Mouse (Mus musculus) liver, embryonic 14.5 days (tissue): ENCODE results near the gene Plppr5. TPM values are rescaled to one million over a fixed set of nuclear protein-coding genes. Genes with fewer than 3 reads are reported as not detected.

Experiments
- ATAC-seq: fragments of 200-750 bp; cut with Nextera tagmentation; 2 replicates; pipeline ENCODE4 v1.8.0; 2017; ENCODE audit warnings: moderate number of reproducible peaks, mild to moderate bottlenecking, moderate library complexity; ENCODE audit not compliant: insufficient read depth
- DNase-seq, 3 experiments: peaks; one replicate each; pipeline ENCODE4 v3.0.0-alpha.2; 2012 to 2013; ENCODE audit warnings: low read depth in 3 of 3, low spot score in 3 of 3
- H3K27ac ChIP-seq: fragments of 300-500 bp; sonication (generic); 2 replicates; pipeline ENCODE4 v1.5.1; 2014; ENCODE audit warnings: moderate library complexity, mild to moderate bottlenecking, control low read depth, inconsistent platforms
- H3K27me3 ChIP-seq: fragments of 300-500 bp; sonication (generic); 2 replicates; pipeline ENCODE4 v1.6.1; 2014; ENCODE audit warnings: mild to moderate bottlenecking, low read length, moderate library complexity; ENCODE audit not compliant: control insufficient read depth, insufficient read depth
- H3K36me3 ChIP-seq: fragments of 300-500 bp; sonication (generic); replicated peaks from 2 replicates; pipeline ENCODE4 v1.6.1; 2014; ENCODE audit warnings: low read depth; ENCODE audit not compliant: control insufficient read depth, insufficient read depth
- H3K4me1 ChIP-seq, 2 experiments: fragments of 200-500 bp in 1 of 2; fragments of 300-500 bp in 1 of 2; sonication (generic) in 1 of 2; replicated peaks; 2 replicates each; pipeline ENCODE4 v1.6.1; 2012 to 2014; ENCODE audit warnings: antibody characterized with exemption in 1 of 2, inconsistent platforms in 1 of 2, low read length in 1 of 2; ENCODE audit not compliant: control insufficient read depth in 2 of 2, insufficient read depth in 2 of 2
- H3K4me2 ChIP-seq: fragments of 300-500 bp; sonication (generic); 2 replicates; pipeline ENCODE4 v1.6.1; 2014; ENCODE audit warnings: low read depth, mild to moderate bottlenecking, control low read depth, moderate library complexity
- H3K4me3 ChIP-seq, 2 experiments: fragments of 200-500 bp in 1 of 2; fragments of 300-500 bp in 1 of 2; sonication (generic) in 1 of 2; 2 replicates each; pipeline ENCODE4 v1.5.1; 2012 to 2014; ENCODE audit warnings: low read depth in 2 of 2, low read length in 2 of 2, mild to moderate bottlenecking in 2 of 2, control low read depth in 1 of 2, inconsistent platforms in 1 of 2, moderate library complexity in 1 of 2; ENCODE audit not compliant: insufficient read depth in 1 of 2
- H3K9ac ChIP-seq: fragments of 300-500 bp; sonication (generic); replicated peaks from 2 replicates; pipeline ENCODE4 v1.6.1; 2014; ENCODE audit warnings: mild to moderate bottlenecking, control low read depth, moderate library complexity
- H3K9me3 ChIP-seq: fragments of 300-500 bp; sonication (generic); 2 replicates; pipeline ENCODE4 v1.6.1; 2016; ENCODE audit warnings: low read length, mixed read lengths; ENCODE audit not compliant: control insufficient read depth
- CTCF ChIP-seq: IDR thresholded peaks from 2 replicates; pipeline ENCODE4 v1.5.1; 2016; ENCODE audit warnings: antibody characterized with exemption, low read depth, control low read depth
- EP300 ChIP-seq: IDR thresholded peaks from 2 replicates; pipeline ENCODE4 v1.6.1; 2016; ENCODE audit warnings: antibody characterized with exemption, low read depth
- WGBS: fragments of 180-500 bp; shearing (Covaris S2); extraction: QIAGEN DNeasy Blood & Tissue Kit; methylation state at CpG from one replicate; pipeline ENCODE4 v1.1.7; 2014; ENCODE audit not compliant: insufficient replicate concordance; 5-methylcytosine and 5-hydroxymethylcytosine counted together
- polyA plus RNA-seq, 2 experiments: library from polyadenylated mRNA; depleted of rRNA in 1 of 2; stranded (reverse) in 1 of 2; unstranded in 1 of 2; fragments of >200 nt; fragmentation: Nextera tagmentation in 1 of 2; extraction: Ambion mirVana in 1 of 2; gene quantifications; 2 replicates each; pipeline versions ENCODE4 v1.2.1 to v1.2.3; 2012 to 2014

Plppr5 gene
- polyA plus RNA-seq, 2 experiments: 0.02 to 0.03 TPM

DNA sequence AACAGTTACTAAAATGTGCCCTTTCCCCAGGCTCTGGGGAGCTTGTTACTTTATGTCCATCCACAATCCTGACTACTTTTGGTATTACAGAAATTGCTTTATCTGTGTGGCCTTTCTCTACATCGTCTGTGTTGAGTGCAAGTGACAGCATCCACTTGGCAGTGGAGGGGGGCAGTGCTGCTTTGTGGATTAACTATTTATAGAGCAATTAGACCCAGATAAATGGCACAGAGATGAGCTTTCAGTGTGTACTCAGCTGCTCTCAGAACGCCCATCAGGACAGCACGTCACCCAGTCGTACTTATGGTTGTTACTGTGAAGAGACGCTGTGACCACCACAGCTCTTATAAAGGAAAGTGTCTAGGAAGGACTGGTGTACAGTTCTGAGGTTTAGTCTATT, 36.8 kb downstream of the Plppr5 start:
- no peaks in the 10 kb centered on the region for H3K9me3 ChIP-seq

DNA sequence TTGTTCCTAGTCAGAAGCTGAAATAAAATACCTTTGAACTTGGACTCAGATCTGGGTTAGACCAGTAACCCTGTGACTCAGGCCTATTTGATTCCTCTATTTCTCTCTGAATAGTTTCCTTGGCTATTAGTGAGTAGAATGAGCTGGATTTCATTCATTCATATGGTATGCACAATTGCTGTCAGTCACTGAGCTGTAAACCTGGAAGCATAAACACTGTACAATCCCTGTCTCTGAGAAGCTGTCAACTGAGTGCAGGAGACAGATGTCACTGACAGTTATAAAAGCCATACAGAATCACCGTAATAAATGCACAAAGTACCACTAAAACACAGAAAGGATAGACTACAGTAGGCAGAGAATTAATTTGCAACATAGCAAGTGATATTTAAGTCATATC, 40.2 kb downstream of the Plppr5 start:
- ATAC-seq (no peak), DNase-seq (no peak)
- Histone ChIP-seq H3K4me2 (no peak overlapping the region), H3K36me3 (no peaks in the 10 kb centered on the region), H3K4me3 (no peak overlapping the region), H3K27ac (no peak overlapping the region), H3K9ac (no peak overlapping the region), H3K4me1 (no peaks in the 10 kb centered on the region), H3K9me3 (no peaks in the 10 kb centered on the region), H3K27me3 (no peaks in the 10 kb centered on the region)
- TF ChIP-seq CTCF (no peak), EP300 (no peak)
- 60% methylated on average over 1 of the region's 1 CpGs for WGBS

More for the DNA sequence above, 36.8 kb downstream of the Plppr5 start:
- DNase-seq (no peak), ATAC-seq (no peak)
- Histone ChIP-seq H3K27ac (no peak overlapping the region), H3K9ac (no peak overlapping the region), H3K4me3 (no peak overlapping the region), H3K27me3 (no peaks in the 10 kb centered on the region), H3K4me1 (no peaks in the 10 kb centered on the region), H3K4me2 (no peak overlapping the region), H3K36me3 (no peaks in the 10 kb centered on the region)
- 66% methylated on average over 5 of the region's 5 CpGs for WGBS
- TF ChIP-seq CTCF: no peak
- TF ChIP-seq EP300: no peak

DNA sequence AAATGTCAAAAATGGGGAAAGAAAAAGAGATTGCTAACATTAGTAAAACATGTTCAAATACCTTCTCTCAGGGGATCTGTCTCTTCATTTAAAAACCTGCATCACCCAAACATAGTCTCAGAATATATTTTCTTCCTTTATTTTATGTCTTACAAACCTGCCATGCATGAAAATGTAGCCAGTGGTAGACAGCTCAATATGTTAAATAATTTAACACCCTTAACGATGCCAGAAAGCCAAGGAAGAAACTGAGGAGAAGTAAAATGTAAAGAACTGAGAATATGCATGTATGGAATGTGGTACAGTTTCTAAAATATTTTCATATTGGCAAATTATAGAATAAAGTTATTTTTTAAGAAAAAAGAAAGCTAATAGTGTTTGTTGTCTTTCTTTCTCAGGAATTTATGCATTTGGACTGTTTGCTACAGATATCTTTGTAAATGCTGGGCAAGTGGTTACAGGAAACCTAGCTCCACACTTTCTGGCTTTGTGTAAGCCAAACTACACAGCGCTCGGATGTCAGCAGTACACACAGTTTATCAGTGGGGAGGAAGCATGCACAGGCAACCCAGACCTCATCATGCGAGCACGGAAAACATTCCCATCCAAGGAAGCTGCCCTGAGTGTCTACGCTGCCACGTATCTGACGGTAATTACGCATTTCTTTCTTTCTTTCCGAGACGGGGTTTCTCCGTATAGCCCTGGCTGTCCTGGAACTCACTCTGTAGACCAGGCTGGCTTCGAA, 50.8 kb downstream of the Plppr5 start:
- WGBS: 81% methylated on average over 13 of the region's 13 CpGs
- Histone ChIP-seq H3K9me3 (no peaks in the 10 kb centered on the region), H3K4me1 (no peaks in the 10 kb centered on the region), H3K9ac (no peak overlapping the region), H3K4me2 (no peak overlapping the region), H3K27ac (no peak overlapping the region), H3K4me3 (no peak overlapping the region), H3K36me3 (no peaks in the 10 kb centered on the region), H3K27me3 (no peaks in the 10 kb centered on the region)
- ATAC-seq: no peak
- DNase-seq: no peak
- TF ChIP-seq EP300: no peak
- no peak for TF ChIP-seq CTCF

DNA sequence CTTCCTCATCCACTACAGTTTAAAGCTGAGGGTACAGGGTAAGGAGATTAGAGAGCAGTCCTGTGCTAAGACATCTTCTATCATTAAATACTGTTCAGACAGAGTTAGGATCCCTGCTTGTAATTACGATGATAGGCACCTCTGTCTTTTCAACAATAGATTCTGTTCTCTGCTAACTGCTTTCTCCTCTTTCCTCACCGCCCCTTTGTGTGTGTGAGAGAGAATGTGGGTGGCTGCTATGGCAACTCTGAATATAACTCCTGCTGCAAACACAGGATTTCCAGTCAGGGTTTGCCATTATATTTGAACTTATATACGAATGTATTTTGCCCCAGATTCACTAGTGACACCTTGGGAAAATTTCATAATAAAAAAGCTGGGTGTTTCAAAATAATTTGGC, 54.2 kb downstream of the Plppr5 start:
- H3K4me1 ChIP-seq: no peaks in the 10 kb centered on the region
- no peak for TF ChIP-seq EP300
- no peak for TF ChIP-seq CTCF
- ATAC-seq (no peak), DNase-seq (no peak)
- no peak overlapping the region for H3K27ac ChIP-seq
- H3K27me3 ChIP-seq: no peaks in the 10 kb centered on the region
- no peak overlapping the region for H3K9ac ChIP-seq
- H3K4me2 ChIP-seq: no peak overlapping the region
- 61% methylated on average over 3 of the region's 3 CpGs for WGBS
- H3K9me3 ChIP-seq: no peaks in the 10 kb centered on the region
- no peak overlapping the region for H3K4me3 ChIP-seq
- no peaks in the 10 kb centered on the region for H3K36me3 ChIP-seq

DNA sequence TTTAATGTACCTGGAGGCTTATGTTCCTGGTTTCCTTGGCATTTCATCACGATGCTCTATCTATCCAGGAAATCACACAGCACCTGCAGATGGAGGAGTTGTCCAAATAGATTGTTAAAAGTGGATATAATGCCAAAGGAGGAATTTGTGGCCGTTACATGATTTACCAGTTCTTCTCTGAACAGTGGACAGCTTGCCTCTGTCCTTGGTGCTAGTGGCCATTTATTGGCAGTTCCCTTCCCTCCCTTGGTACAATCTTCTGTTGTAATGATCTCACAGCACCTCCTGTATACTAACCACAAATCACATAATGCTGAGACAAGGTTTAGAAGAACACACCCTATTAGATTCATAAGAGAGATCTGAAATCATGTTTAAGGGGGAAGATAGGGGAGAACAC, 55.7 kb downstream of the Plppr5 start:
- no peak for ATAC-seq
- TF ChIP-seq EP300 (no peak), CTCF (no peak)
- no peaks in the 10 kb centered on the region for H3K36me3 ChIP-seq
- 45% methylated on average over 2 of the region's 2 CpGs for WGBS
- H3K4me1 ChIP-seq: no peaks in the 10 kb centered on the region
- H3K9me3 ChIP-seq: no peaks in the 10 kb centered on the region
- DNase-seq: no peak
- H3K9ac ChIP-seq: no peak overlapping the region
- no peak overlapping the region for H3K27ac ChIP-seq
- H3K27me3 ChIP-seq: no peaks in the 10 kb centered on the region
- H3K4me2 ChIP-seq: no peak overlapping the region
- H3K4me3 ChIP-seq: no peak overlapping the region
